Comparison of ENCODE assay signal across 9 mouse cellular contexts in the genomic region with DNA sequence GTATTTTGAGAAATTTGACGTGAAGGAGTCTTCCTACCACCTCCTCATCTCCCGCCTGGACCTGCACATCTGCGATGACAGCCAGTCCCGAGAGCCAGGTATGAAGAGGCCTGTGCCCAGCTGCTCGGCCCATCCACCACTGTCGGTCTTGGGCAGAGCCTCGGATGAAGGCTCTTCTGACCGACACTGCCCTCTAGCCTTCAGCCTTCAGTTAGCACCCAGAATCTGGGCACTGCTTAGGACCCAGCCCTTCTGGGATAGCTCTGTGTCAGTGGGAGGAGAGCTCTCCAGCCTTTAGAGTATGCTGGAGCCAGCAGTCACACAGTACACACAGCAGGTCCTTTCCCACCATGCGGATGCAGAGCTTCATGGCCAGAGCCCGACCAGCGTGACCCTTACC. TPM values are rescaled to one million over a fixed set of nuclear protein-coding genes. Genes with fewer than 3 reads are reported as not detected.
A peak's percentile ranks its signal among the peaks of the same experiment; 100 is the strongest.
DNase-seq lines count a peak whose midpoint lies in the region; ATAC-seq and TF ChIP-seq lines count a peak whose summit lies in the region.
"Had no signal": no experiment of that assay in that cellular context is flagged by ENCODE, and none has a peak within 500 bp of the region (broad histone marks: within the 10 kb centered on the region; RNA-seq: fewer than 3 reads in every experiment).

No protein-coding gene starts in this region.

- peak; percentile 66 for TF ChIP-seq CTCF in layer of hippocampus, adult 2 months (conservative IDR thresholded peaks at IDR 0.05)

- peak; percentile 57 for DNase-seq in adrenal gland, adult 2 months
- no peak for DNase-seq in adrenal gland, adult 8-10 months
- DNase-seq in layer of hippocampus, adult 2 months (ENCODE audit: low spot score in 2 of 2): no peak
- DNase-seq in layer of hippocampus, postnatal 14 days (ENCODE audit: low spot score in 2 of 2): no peak
- peak; percentile 35 for DNase-seq in embryo, embryonic 10.5 days (ENCODE audit: low spot score)
- DNase-seq in lung, postnatal 25 days (ENCODE audit: low spot score): peak; percentile 15
- DNase-seq in c-Kit-positive CD71-positive TER-119-positive erythroid progenitor cells, embryonic 14.5 days (ENCODE audit: low spot score): no peak
- DNase-seq: cerebellum, adult 11 months had no signal

- no peaks in the 10 kb centered on the region for H3K9me3 ChIP-seq in forebrain, embryonic 16.5 days (ENCODE audit: control insufficient read depth, low read length)

- ATAC-seq in forebrain, embryonic 16.5 days: no peak

- no peak overlapping the region for H3K27ac ChIP-seq in layer of hippocampus, adult 2 months
- no peak overlapping the region for H3K27ac ChIP-seq in forebrain, embryonic 16.5 days (ENCODE audit: low read length)

- H3K9ac ChIP-seq in forebrain, embryonic 16.5 days (replicated peaks; ENCODE audit: low read depth, low read length): no peak overlapping the region

- no peaks in the 10 kb centered on the region for H3K27me3 ChIP-seq in forebrain, embryonic 16.5 days (replicated peaks; ENCODE audit: control insufficient read depth, insufficient read depth, low read length)

- no peak overlapping the region for H3K4me2 ChIP-seq in forebrain, embryonic 16.5 days (ENCODE audit: low read length)

- no peaks in the 10 kb centered on the region for H3K4me1 ChIP-seq in forebrain, embryonic 16.5 days (replicated peaks; ENCODE audit: control insufficient read depth, insufficient read depth, low read length)

- H3K36me3 ChIP-seq in forebrain, embryonic 16.5 days (ENCODE audit: control insufficient read depth, insufficient read depth): peaks cover 18% of the 10 kb centered on the region

- 66% methylated on average over 11 of the region's 11 CpGs for WGBS in forebrain, embryonic 16.5 days

- H3K4me3 ChIP-seq in layer of hippocampus, adult 2 months: no peak overlapping the region
- no peak overlapping the region for H3K4me3 ChIP-seq in forebrain, embryonic 16.5 days (replicated peaks; ENCODE audit: low read length)

RNA-seq across cellular contexts. Expression of gene Uhrf1bp1, which starts 25.3 kb away (rescaled TPM):
- 10 to 100 TPM; 25.2 to 38.7 TPM for total RNA-seq in adrenal gland, adult 2 months (2021)
- 14.1 and 15.0 TPM in 2 replicates for polyA plus RNA-seq in adrenal gland, adult 2 months (2012; rRNA removed)
- 10 to 100 TPM; 35.3 to 36.2 (median 35.8) TPM for total RNA-seq in adrenal gland, adult 8-10 months (2022)
- 10 to 100 TPM; 13.5 to 13.9 TPM for total RNA-seq in layer of hippocampus, adult 2 months (2021)
- 10 to 100 TPM; 16.1 to 20.3 TPM for total RNA-seq in layer of hippocampus, postnatal 14 days (2021)
- 6.6 and 6.8 TPM in 2 replicates for polyA plus RNA-seq in forebrain, embryonic 16.5 days (2015; fragmentation: Nextera tagmentation; extraction: Ambion mirVana)

RNA-seq across cellular contexts. Expression of gene Anks1, which starts 27.6 kb away (rescaled TPM):
- 10 to 100 TPM; 23.5 to 24.9 TPM for total RNA-seq in adrenal gland, adult 2 months (2021)
- 41.3 and 44.8 TPM in 2 replicates for polyA plus RNA-seq in adrenal gland, adult 2 months (2012; rRNA removed)
- total RNA-seq in adrenal gland, adult 8-10 months (2022): 10 to 100 TPM; 25.5 to 40.1 (median 32.6) TPM
- total RNA-seq in layer of hippocampus, adult 2 months (2021): 10 to 100 TPM; 35.6 to 42.0 TPM
- 10 to 100 TPM; 38.0 to 39.5 TPM for total RNA-seq in layer of hippocampus, postnatal 14 days (2021)
- polyA plus RNA-seq in forebrain, embryonic 16.5 days (2015; fragmentation: Nextera tagmentation; extraction: Ambion mirVana): 27.8 and 36.5 TPM in 2 replicates

RNA-seq across cellular contexts. Expression of gene Taf11, which starts 28.1 kb away (rescaled TPM):
- total RNA-seq in adrenal gland, adult 2 months (2021): 10 to 100 TPM; 17.7 to 30.9 TPM
- 7.4 and 8.3 TPM in 2 replicates for polyA plus RNA-seq in adrenal gland, adult 2 months (2012; rRNA removed)
- total RNA-seq in adrenal gland, adult 8-10 months (2022): 10 to 100 TPM; 34.3 to 42.2 (median 35.7) TPM
- total RNA-seq in layer of hippocampus, adult 2 months (2021): 10 to 100 TPM; 41.3 to 45.0 TPM
- 10 to 100 TPM; 29.7 to 35.7 TPM for total RNA-seq in layer of hippocampus, postnatal 14 days (2021)
- polyA plus RNA-seq in forebrain, embryonic 16.5 days (2015; fragmentation: Nextera tagmentation; extraction: Ambion mirVana): 67.1 and 72.7 TPM in 2 replicates

RNA-seq across cellular contexts. Expression of gene Snrpc, which starts 43.6 kb away (rescaled TPM):
- total RNA-seq in adrenal gland, adult 2 months (2021): 10 to 100 TPM; 74.5 to 79.8 TPM
- 180 and 188 TPM in 2 replicates for polyA plus RNA-seq in adrenal gland, adult 2 months (2012; rRNA removed)
- total RNA-seq in adrenal gland, adult 8-10 months (2022): 10 to 100 TPM; 58.4 to 66.3 (median 59.3) TPM
- total RNA-seq in layer of hippocampus, adult 2 months (2021): 10 to 100 TPM; 46.7 to 51.1 TPM
- 10 to 100 TPM; 65.3 to 70.2 TPM for total RNA-seq in layer of hippocampus, postnatal 14 days (2021)
- polyA plus RNA-seq in forebrain, embryonic 16.5 days (2015; fragmentation: Nextera tagmentation; extraction: Ambion mirVana): 255 and 264 TPM in 2 replicates

Comparison
In these comparisons a context has a peak if more than half of its experiments do, and no peak if none do; other contexts are left out.
1. DNase-seq: peak in adrenal gland, adult 2 months (single experiment), embryo, embryonic 10.5 days (single experiment) and lung, postnatal 25 days (single experiment); none in adrenal gland, adult 8-10 months (single experiment), layer of hippocampus, adult 2 months (0 of 2), layer of hippocampus, postnatal 14 days (0 of 2) and c-Kit-positive CD71-positive TER-119-positive erythroid progenitor cells, embryonic 14.5 days (single experiment).